Mouse (Mus musculus) midbrain, embryonic 14.5 days (tissue): ENCODE data around the gene Zfp408. TPM values are rescaled to one million over a fixed set of nuclear protein-coding genes. Genes with fewer than 3 reads are reported as not detected.
"Not testable (repeated sequence)": the region's sequence is repeated elsewhere in the genome, so short reads cannot be mapped to it uniquely, and the experiment has no call there.

Experiments used
- ATAC-seq: fragments of 200-750 bp; cut with Nextera tagmentation; 2 replicates; pipeline ENCODE4 v1.8.0; 2017; ENCODE audit warnings: moderate number of reproducible peaks, moderate library complexity; ENCODE audit not compliant: low FRiP score, low TSS enrichment
- DNase-seq: peaks from one replicate; pipeline ENCODE4 v3.0.0-alpha.2; 2015
- H3K27ac ChIP-seq: fragments of 300-500 bp; sonication (generic); replicated peaks from 2 replicates; pipeline ENCODE4 v1.5.1; 2014; ENCODE audit warnings: mild to moderate bottlenecking, low read depth, low read length, moderate library complexity
- H3K27me3 ChIP-seq: fragments of 300-500 bp; sonication (generic); 2 replicates; pipeline ENCODE4 v1.6.1; 2014; ENCODE audit warnings: low read length, control low read depth, mixed read lengths; ENCODE audit not compliant: control insufficient read depth, insufficient read depth
- H3K36me3 ChIP-seq: fragments of 300-500 bp; sonication (generic); 2 replicates; pipeline ENCODE4 v1.6.1; 2014; ENCODE audit warnings: low read length, control low read depth; ENCODE audit not compliant: control insufficient read depth, insufficient read depth
- H3K4me1 ChIP-seq: fragments of 300-500 bp; sonication (generic); 2 replicates; pipeline ENCODE4 v1.6.1; 2014; ENCODE audit warnings: mild to moderate bottlenecking, antibody characterized with exemption, low read length, control low read depth; ENCODE audit not compliant: control insufficient read depth, insufficient read depth
- H3K4me2 ChIP-seq: fragments of 300-500 bp; sonication (generic); 2 replicates; pipeline ENCODE4 v1.6.1; 2014; ENCODE audit warnings: mild to moderate bottlenecking, low read length, moderate library complexity
- H3K4me3 ChIP-seq: fragments of 300-500 bp; sonication (generic); replicated peaks from 2 replicates; pipeline ENCODE4 v1.5.1; 2014; ENCODE audit warnings: low read depth, low read length
- H3K9ac ChIP-seq: fragments of 300-500 bp; sonication (generic); replicated peaks from 2 replicates; pipeline ENCODE4 v1.6.1; 2014; ENCODE audit warnings: mild to moderate bottlenecking, low read length, moderate library complexity
- H3K9me3 ChIP-seq: fragments of 300-500 bp; sonication (generic); 2 replicates; pipeline ENCODE4 v1.6.1; 2016; ENCODE audit warnings: low read length, control low read depth, mixed read lengths; ENCODE audit not compliant: control insufficient read depth
- WGBS: fragments of 180-500 bp; shearing (Covaris S2); extraction: QIAGEN DNeasy Blood & Tissue Kit; methylation state at CpG from one replicate; pipeline ENCODE4 v1.1.7; 2014; 5-methylcytosine and 5-hydroxymethylcytosine counted together
- polyA plus RNA-seq: library from polyadenylated mRNA; unstranded; fragments of >200 nt; fragmentation: Nextera tagmentation; extraction: Ambion mirVana; gene quantifications from 2 replicates; pipeline ENCODE4 v1.2.1, GENCODE M21; 2014

Zfp408 gene
- polyA plus RNA-seq, 1 experiment from 2014 or later = 8.3 TPM

- no peak for ATAC-seq
- 81% methylated on average over 12 of the region's 12 CpGs for WGBS
These were observed 16.1 kb downstream of the Zfp408 start for GRCm38 (mm10) chr2:91633334-91633977.

GRCm38 (mm10) chr2:91632316-91632715, 17.3 kb downstream of the Zfp408 start:
- no peaks in the 10 kb centered on the region for H3K4me1 ChIP-seq
- H3K4me3 ChIP-seq = no peak overlapping the region
- H3K9ac ChIP-seq = no peak overlapping the region
- no peaks in the 10 kb centered on the region for H3K36me3 ChIP-seq
- ATAC-seq (no peak), DNase-seq (no peak)
- WGBS = 85% methylated on average over 5 of the region's 5 CpGs
- H3K4me2 ChIP-seq = no peak overlapping the region
- no peaks in the 10 kb centered on the region for H3K27me3 ChIP-seq
- H3K27ac ChIP-seq = no peak overlapping the region
- no peaks in the 10 kb centered on the region for H3K9me3 ChIP-seq

More at GRCm38 (mm10) chr2:91633334-91633977, 16.1 kb downstream of the Zfp408 start:
- Histone ChIP-seq H3K9me3 (no peaks in the 10 kb centered on the region), H3K27me3 (no peaks in the 10 kb centered on the region), H3K4me3 (no peak overlapping the region), H3K36me3 (no peaks in the 10 kb centered on the region), H3K27ac (no peak overlapping the region), H3K9ac (no peak overlapping the region), H3K4me2 (no peak overlapping the region), H3K4me1 (no peaks in the 10 kb centered on the region)
- DNase-seq = no peak

GRCm38 (mm10) chr2:91631826-91632225, 17.8 kb downstream of the Zfp408 start:
- H3K4me1 ChIP-seq = no peaks in the 10 kb centered on the region
- DNase-seq (no peak), ATAC-seq (no peak)
- no peak overlapping the region for H3K4me2 ChIP-seq
- H3K27me3 ChIP-seq = no peaks in the 10 kb centered on the region
- WGBS = 86% methylated on average over 5 of the region's 5 CpGs
- no peak overlapping the region for H3K27ac ChIP-seq
- no peak overlapping the region for H3K4me3 ChIP-seq
- no peaks in the 10 kb centered on the region for H3K36me3 ChIP-seq
- H3K9ac ChIP-seq = no peak overlapping the region
- no peaks in the 10 kb centered on the region for H3K9me3 ChIP-seq

- Histone ChIP-seq H3K27ac (no peak overlapping the region), H3K27me3 (no peaks in the 10 kb centered on the region), H3K4me1 (no peaks in the 10 kb centered on the region), H3K36me3 (no peaks in the 10 kb centered on the region), H3K4me2 (no peak overlapping the region), H3K4me3 (no peak overlapping the region), H3K9me3 (no peaks in the 10 kb centered on the region), H3K9ac (no peak overlapping the region)
- no peak for ATAC-seq
- 93% methylated on average over 12 of the region's 12 CpGs for WGBS
- no peak for DNase-seq
These were observed 19.2 kb downstream of the Zfp408 start for GRCm38 (mm10) chr2:91630384-91630783.

- 88% methylated on average over 18 of the region's 18 CpGs for WGBS
- ATAC-seq = no peak
These were observed 19.9 kb downstream of the Zfp408 start for GRCm38 (mm10) chr2:91629682-91630081.

GRCm38 (mm10) chr2:91628171-91628570, 21.4 kb downstream of the Zfp408 start:
- H3K27me3 ChIP-seq = no peaks in the 10 kb centered on the region

More at GRCm38 (mm10) chr2:91629682-91630081, 19.9 kb downstream of the Zfp408 start:
- Histone ChIP-seq H3K9me3 (no peaks in the 10 kb centered on the region), H3K4me1 (no peaks in the 10 kb centered on the region), H3K4me3 (no peak overlapping the region), H3K9ac (no peak overlapping the region), H3K27ac (no peak overlapping the region), H3K27me3 (no peaks in the 10 kb centered on the region), H3K36me3 (no peaks in the 10 kb centered on the region), H3K4me2 (no peak overlapping the region)
- DNase-seq = no peak

GRCm38 (mm10) chr2:91627486-91627885, 22.1 kb downstream of the Zfp408 start:
- Histone ChIP-seq H3K9me3 (no peaks in the 10 kb centered on the region), H3K27ac (no peak overlapping the region), H3K4me2 (no peak overlapping the region), H3K36me3 (peaks cover 17% of the 10 kb centered on the region), H3K4me3 (no peak overlapping the region), H3K9ac (no peak overlapping the region), H3K4me1 (no peaks in the 10 kb centered on the region), H3K27me3 (no peaks in the 10 kb centered on the region)
- DNase-seq (no peak), ATAC-seq (no peak)
- 81% methylated on average over 5 of the region's 5 CpGs for WGBS

More at GRCm38 (mm10) chr2:91628171-91628570, 21.4 kb downstream of the Zfp408 start:
- Histone ChIP-seq H3K9me3 (no peaks in the 10 kb centered on the region), H3K9ac (no peak overlapping the region), H3K4me1 (no peaks in the 10 kb centered on the region), H3K36me3 (peaks cover 10% of the 10 kb centered on the region), H3K4me2 (no peak overlapping the region), H3K27ac (no peak overlapping the region), H3K4me3 (no peak overlapping the region)
- DNase-seq = no peak
- no peak for ATAC-seq
- 91% methylated on average over 8 of the region's 8 CpGs for WGBS

GRCm38 (mm10) chr2:91623366-91623765, 26.2 kb downstream of the Zfp408 start:
- not testable (repeated sequence) for DNase-seq, H3K9ac ChIP-seq, ATAC-seq, H3K4me3 ChIP-seq, H3K4me1 ChIP-seq, H3K27ac ChIP-seq, H3K4me2 ChIP-seq, H3K27me3 ChIP-seq, H3K9me3 ChIP-seq
- peaks cover 51% of the 10 kb centered on the region for H3K36me3 ChIP-seq
- 94% methylated on average over 7 of the region's 7 CpGs for WGBS

GRCm38 (mm10) chr2:91622356-91622755, 27.2 kb downstream of the Zfp408 start:
- H3K4me2 ChIP-seq = no peak overlapping the region
- WGBS = 92% methylated on average over 5 of the region's 5 CpGs

More at GRCm38 (mm10) chr2:91622356-91622755, 27.2 kb downstream of the Zfp408 start:
- Histone ChIP-seq H3K4me3 (no peak overlapping the region), H3K36me3 (peaks cover 61% of the 10 kb centered on the region), H3K9me3 (no peaks in the 10 kb centered on the region), H3K9ac (no peak overlapping the region), H3K4me1 (no peaks in the 10 kb centered on the region), H3K27ac (no peak overlapping the region), H3K27me3 (no peaks in the 10 kb centered on the region)
- ATAC-seq (no peak), DNase-seq (no peak)
